Mouse (Mus musculus): ENCODE results near the gene Phf11b. TPM values are rescaled to one million over a fixed set of nuclear protein-coding genes. Genes with fewer than 3 reads are reported as not detected.

Phf11b gene
- polyA plus RNA-seq (2014; fragmentation: Illumina TruSeq; extraction: RNeasy Lipid Tissue Mini Kit (QIAGEN cat#74804); ENCODE audit: low read depth, low replicate concordance): 14.3 TPM

GRCm38 (mm10) chr14:59341189-59341588 lies at the start of gene Phf11b:
Gene Phf11b, minus strand, starts transcription at chr14:59341351.

GRCm38 (mm10) chr14:59365244-59365644 lies 24.1 kb upstream of the Phf11b start, which contains the start of gene Phf11d:
Gene Phf11d, minus strand, starts transcription at chr14:59365470.

GRCm38 (mm10) chr14:59297391-59297790 lies 43.8 kb downstream of the Phf11b start, which contains the start of gene Phf11a:
Gene Phf11a, minus strand, starts transcription at chr14:59297522.

Other genes with a start within 250 kb of the Phf11b start
- gene 1700129C05Rik, start 198.5 kb downstream of the Phf11b start, polyA plus RNA-seq (2014; fragmentation: Illumina TruSeq; extraction: RNeasy Lipid Tissue Mini Kit (QIAGEN cat#74804); ENCODE audit: low read depth, low replicate concordance): not detected
- gene Gm5142, start 162.6 kb downstream of the Phf11b start, polyA plus RNA-seq (2014; fragmentation: Illumina TruSeq; extraction: RNeasy Lipid Tissue Mini Kit (QIAGEN cat#74804); ENCODE audit: low read depth, low replicate concordance): not detected
- gene Rcbtb1, start 140.1 kb downstream of the Phf11b start, polyA plus RNA-seq (2014; fragmentation: Illumina TruSeq; extraction: RNeasy Lipid Tissue Mini Kit (QIAGEN cat#74804); ENCODE audit: low read depth, low replicate concordance): 70.7 TPM
- gene Gm6904, start 81.1 kb downstream of the Phf11b start, polyA plus RNA-seq (2014; fragmentation: Illumina TruSeq; extraction: RNeasy Lipid Tissue Mini Kit (QIAGEN cat#74804); ENCODE audit: low read depth, low replicate concordance): not detected
- 1.8 TPM for gene Phf11a, start 43.8 kb downstream of the Phf11b start, polyA plus RNA-seq (2014; fragmentation: Illumina TruSeq; extraction: RNeasy Lipid Tissue Mini Kit (QIAGEN cat#74804); ENCODE audit: low read depth, low replicate concordance)
- gene Phf11d, start 24.1 kb upstream of the Phf11b start, polyA plus RNA-seq (2014; fragmentation: Illumina TruSeq; extraction: RNeasy Lipid Tissue Mini Kit (QIAGEN cat#74804); ENCODE audit: low read depth, low replicate concordance): 27.5 TPM
- 6.0 TPM for gene Phf11c, start 54.0 kb upstream of the Phf11b start, polyA plus RNA-seq (2014; fragmentation: Illumina TruSeq; extraction: RNeasy Lipid Tissue Mini Kit (QIAGEN cat#74804); ENCODE audit: low read depth, low replicate concordance)
- gene Setdb2, start 99.5 kb upstream of the Phf11b start, polyA plus RNA-seq (2014; fragmentation: Illumina TruSeq; extraction: RNeasy Lipid Tissue Mini Kit (QIAGEN cat#74804); ENCODE audit: low read depth, low replicate concordance): 23.9 TPM
- gene Cab39l, start 99.6 kb upstream of the Phf11b start, polyA plus RNA-seq (2014; fragmentation: Illumina TruSeq; extraction: RNeasy Lipid Tissue Mini Kit (QIAGEN cat#74804); ENCODE audit: low read depth, low replicate concordance): 103 TPM

Data from sigmoid colon, adult 10 weeks (tissue).